21 mouse cellular contexts compared by ENCODE assay signal in the genomic region with DNA sequence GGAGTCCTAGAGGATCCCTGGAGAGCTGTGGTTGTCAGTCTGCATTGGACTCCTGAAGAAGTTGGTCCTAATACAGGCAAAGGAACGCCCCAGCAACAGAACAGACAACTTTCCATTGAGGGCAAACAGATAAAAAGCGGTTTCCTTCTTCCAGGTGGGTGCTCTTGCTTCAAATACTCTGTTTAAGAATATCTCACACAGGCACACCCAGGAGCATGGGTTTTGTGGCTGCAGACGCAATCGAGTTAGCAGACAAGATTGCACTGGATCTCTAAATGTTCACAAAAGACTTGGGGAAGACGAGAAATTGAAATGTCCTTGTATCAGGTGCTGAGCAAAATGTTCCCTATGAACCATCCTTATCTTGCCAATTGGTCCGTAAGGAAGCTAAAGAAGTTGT.
"Had no signal": no experiment of that assay in that cellular context is flagged by ENCODE, and none has a peak within 500 bp of the region (broad histone marks: within the 10 kb centered on the region; RNA-seq: fewer than 3 reads in every experiment).

No protein-coding gene starts in this region.

- H3K4me3 ChIP-seq: heart, embryonic 10.5 days; heart, embryonic 12.5 days; heart, embryonic 13.5 days; heart, embryonic 15.5 days; hindbrain, embryonic 10.5 days; hindbrain, embryonic 12.5 days; hindbrain, embryonic 13.5 days; hindbrain, embryonic 15.5 days; intestine, embryonic 15.5 days; kidney, embryonic 15.5 days; layer of hippocampus, adult 2 months had no signal

- DNase-seq: heart, postnatal 36 days; kidney, adult 11 months; kidney, adult 18-20 months; kidney, adult 8-10 months; kidney, postnatal 4 days; layer of hippocampus, adult 9-11 months; layer of hippocampus, postnatal 36 days had no signal

- H3K9me3 ChIP-seq: heart, embryonic 10.5 days; heart, embryonic 12.5 days; heart, embryonic 13.5 days; heart, embryonic 15.5 days; hindbrain, embryonic 10.5 days; hindbrain, embryonic 12.5 days; hindbrain, embryonic 13.5 days; hindbrain, embryonic 15.5 days; intestine, embryonic 15.5 days; kidney, embryonic 15.5 days had no signal

- H3K4me1 ChIP-seq: heart, embryonic 15.5 days had no signal

- H3K27me3 ChIP-seq: heart, embryonic 15.5 days; hindbrain, embryonic 15.5 days; intestine, embryonic 15.5 days had no signal

- H3K9ac ChIP-seq: heart, embryonic 12.5 days; heart, embryonic 13.5 days; heart, embryonic 15.5 days; hindbrain, embryonic 12.5 days; hindbrain, embryonic 13.5 days; hindbrain, embryonic 14.5 days; hindbrain, embryonic 15.5 days; intestine, embryonic 15.5 days; kidney, embryonic 15.5 days had no signal

- H3K36me3 ChIP-seq: heart, embryonic 10.5 days; heart, embryonic 12.5 days; heart, embryonic 13.5 days; heart, embryonic 15.5 days; hindbrain, embryonic 10.5 days; hindbrain, embryonic 12.5 days; hindbrain, embryonic 13.5 days; hindbrain, embryonic 15.5 days; intestine, embryonic 15.5 days; kidney, embryonic 15.5 days had no signal

- H3K27ac ChIP-seq: heart, embryonic 10.5 days; heart, embryonic 13.5 days; heart, embryonic 15.5 days; hindbrain, embryonic 10.5 days; hindbrain, embryonic 12.5 days; hindbrain, embryonic 13.5 days; hindbrain, embryonic 14.5 days; hindbrain, embryonic 15.5 days; hindbrain, postnatal 0 days; intestine, embryonic 15.5 days; kidney, embryonic 15.5 days; kidney, postnatal 0 days; layer of hippocampus, adult 2 months had no signal
